9 mouse cellular contexts compared by ENCODE assay signal in genomic region chrX:73063512-73064414, GRCm38 (mm10). TPM values are rescaled to one million over a fixed set of nuclear protein-coding genes. Genes with fewer than 3 reads are reported as not detected.
DNase-seq lines count a peak whose midpoint lies in the region; ATAC-seq and TF ChIP-seq lines count a peak whose summit lies in the region.
"Had no signal": no experiment of that assay in that cellular context is flagged by ENCODE, and none has a peak within 500 bp of the region (broad histone marks: within the 10 kb centered on the region; RNA-seq: fewer than 3 reads in every experiment).

No protein-coding gene starts in this region.

- no peak for ATAC-seq in heart, embryonic 14.5 days (ENCODE audit: insufficient number of reproducible peaks, insufficient read depth, low FRiP score, low read depth)
- ATAC-seq in forebrain, embryonic 16.5 days, result peak; percentile 91

- H3K36me3 ChIP-seq in heart, embryonic 14.5 days (ENCODE audit: control insufficient read depth, insufficient read depth, low read length), result no peaks in the 10 kb centered on the region
- no peaks in the 10 kb centered on the region for H3K36me3 ChIP-seq in heart, adult 2 months (ENCODE audit: control insufficient read depth, insufficient read depth, low read length)
- H3K36me3 ChIP-seq in forebrain, embryonic 16.5 days (ENCODE audit: control insufficient read depth, insufficient read depth), result no peaks in the 10 kb centered on the region

- no peak for DNase-seq in heart, adult 2 months
- DNase-seq in cerebellum, adult 2 months, result peak; percentile 35 to 43
- peak; percentile 12 to 24 for DNase-seq in left cerebral cortex, postnatal 25 days (ENCODE audit: low spot score in 2 of 2)
- peak; percentile 45 for DNase-seq in retina, embryonic 14.5 days (ENCODE audit: low spot score)
- DNase-seq in thymus, postnatal 4 days, result no peak
- DNase-seq in adrenal gland, postnatal 4 days (ENCODE audit: low spot score in 2 of 2), result no peak

- no peak for TF ChIP-seq CTCF in heart, adult 2 months (IDR thresholded peaks at IDR 0.05)
- TF ChIP-seq CTCF in cerebellum, adult 2 months (IDR thresholded peaks at IDR 0.05; ENCODE audit: borderline replicate concordance, insufficient read depth, low read depth, low read length), result no peak

- H3K27ac ChIP-seq in heart, embryonic 14.5 days (replicated peaks in 1 of 2; ENCODE audit: control insufficient read depth in 1 of 2, insufficient read depth in 1 of 2, low read depth in 2 of 2, low read length in 2 of 2), result no peak overlapping the region
- H3K27ac ChIP-seq in heart, adult 2 months, result no peak overlapping the region
- peak overlapping the region; percentile 80 for H3K27ac ChIP-seq in cerebellum, adult 2 months (ENCODE audit: insufficient read depth, low read length)
- H3K27ac ChIP-seq in forebrain, embryonic 16.5 days (ENCODE audit: low read length), result no peak overlapping the region

- H3K9me3 ChIP-seq in heart, embryonic 14.5 days (ENCODE audit: control insufficient read depth, low read length), result no peaks in the 10 kb centered on the region
- H3K9me3 ChIP-seq in forebrain, embryonic 16.5 days (ENCODE audit: control insufficient read depth, low read length), result no peaks in the 10 kb centered on the region

- H3K4me1 ChIP-seq in heart, embryonic 14.5 days (ENCODE audit: control insufficient read depth in 2 of 2, insufficient read depth in 2 of 2, low read length in 2 of 2), result no peaks in the 10 kb centered on the region
- H3K4me1 ChIP-seq in heart, adult 2 months (ENCODE audit: control insufficient read depth, insufficient read depth, low read length), result no peaks in the 10 kb centered on the region
- H3K4me1 ChIP-seq in cerebellum, adult 2 months (ENCODE audit: control insufficient read depth, insufficient read depth, low read length), result no peaks in the 10 kb centered on the region; the same call in none of the 2 replicates
- no peaks in the 10 kb centered on the region; the same call in 1 of the 2 replicates for H3K4me1 ChIP-seq in forebrain, embryonic 16.5 days (replicated peaks; ENCODE audit: control insufficient read depth, insufficient read depth, low read length)

- H3K9ac ChIP-seq in heart, embryonic 14.5 days (ENCODE audit: low read length), result no peak overlapping the region
- H3K9ac ChIP-seq in heart, adult 2 months (ENCODE audit: low read depth, low read length), result no peak overlapping the region
- H3K9ac ChIP-seq in forebrain, embryonic 16.5 days (replicated peaks; ENCODE audit: low read depth, low read length), result peak overlapping the region; percentile 51

- H3K79me2 ChIP-seq in heart, adult 2 months (replicated peaks; ENCODE audit: control insufficient read depth, insufficient read depth, low read length), result no peaks in the 10 kb centered on the region

- H3K4me3 ChIP-seq in heart, embryonic 14.5 days (ENCODE audit: control insufficient read depth in 1 of 2, insufficient read depth in 1 of 2, low read depth in 1 of 2, low read length in 2 of 2), result no peak overlapping the region; a peak in 1 of 4 replicates
- no peak overlapping the region for H3K4me3 ChIP-seq in heart, adult 2 months
- peak overlapping the region; percentile 62 for H3K4me3 ChIP-seq in cerebellum, adult 2 months (replicated peaks; ENCODE audit: insufficient read depth, low read depth, low read length)
- H3K4me3 ChIP-seq in forebrain, embryonic 16.5 days (replicated peaks; ENCODE audit: low read length), result peak overlapping the region; percentile 40

- TF ChIP-seq EP300 in heart, adult 2 months (IDR thresholded peaks at IDR 0.05; ENCODE audit: insufficient read depth, low read depth, low read length), result no peak

- no peaks in the 10 kb centered on the region for H3K27me3 ChIP-seq in heart, embryonic 14.5 days (ENCODE audit: control insufficient read depth, insufficient read depth, low read length)
- no peaks in the 10 kb centered on the region for H3K27me3 ChIP-seq in heart, adult 2 months (ENCODE audit: control insufficient read depth, insufficient read depth, low read length)
- H3K27me3 ChIP-seq in cerebellum, adult 2 months (ENCODE audit: control insufficient read depth, insufficient read depth, low read length), result no peaks in the 10 kb centered on the region
- H3K27me3 ChIP-seq in forebrain, embryonic 16.5 days (replicated peaks; ENCODE audit: control insufficient read depth, insufficient read depth, low read length), result no peaks in the 10 kb centered on the region

- no peak for TF ChIP-seq POLR2A in heart, adult 2 months (IDR thresholded peaks at IDR 0.05; ENCODE audit: insufficient read depth, low read depth, low read length)
- TF ChIP-seq POLR2A in cerebellum, adult 2 months (IDR thresholded peaks at IDR 0.05; ENCODE audit: borderline replicate concordance, insufficient read depth, low read length), result no peak

- intact Hi-C loops in heart, adult 2 months (cut with DNase I), result no loop called here
- intact Hi-C loops in left cerebral cortex, postnatal 25 days (cut with DNase I), result loop anchor here (5.0 to 10.0 kb wide), 2 partner anchors 161 to 424 kb away; partner anchors contain the start of gene F8a

- 30% methylated on average over 24 of the region's 24 CpGs for WGBS in heart, embryonic 14.5 days
- whole genome bisulfite sequencing in heart, adult 2 months, result 42% methylated on average over 24 of the region's 24 CpGs
- WGBS in cerebellum, adult 2 months, result 28% methylated on average over 24 of the region's 24 CpGs
- 28% methylated on average over 24 of the region's 24 CpGs for WGBS in forebrain, embryonic 16.5 days

- peak overlapping the region; percentile 46 for H3K4me2 ChIP-seq in heart, embryonic 14.5 days (ENCODE audit: low read length)
- H3K4me2 ChIP-seq in forebrain, embryonic 16.5 days (ENCODE audit: low read length), result peak overlapping the region; percentile 55

RNA-seq across cellular contexts. Expression of gene Pnma3, which starts 0.8 kb away (rescaled TPM):
- polyA plus RNA-seq in heart, embryonic 14.5 days (2014; fragmentation: Nextera tagmentation; extraction: Ambion mirVana), result not detected in 2 replicates
- not detected for total RNA-seq in heart, adult 2 months (2021)
- 0.06 TPM in 1 of 2 replicates, not detected in the other for polyA plus RNA-seq in heart, adult 2 months (2012; rRNA removed)
- polyA plus RNA-seq in cerebellum, adult 2 months (2012; rRNA removed), result 17.3 and 19.4 TPM in 2 replicates
- polyA plus RNA-seq in forebrain, embryonic 16.5 days (2015; fragmentation: Nextera tagmentation; extraction: Ambion mirVana), result 2.5 and 3.0 TPM in 2 replicates
- 10 to 100 TPM; 12.2 to 14.8 TPM for total RNA-seq in left cerebral cortex, postnatal 25 days (2021)
- 1 to 10 TPM; 1.5 to 1.6 TPM for total RNA-seq in adrenal gland, postnatal 4 days (2021)
- total RNA-seq: gastrocnemius, postnatal 4 days had no signal

RNA-seq across cellular contexts. Expression of gene Xlr4a, which starts 18.5 kb away (rescaled TPM):
- polyA plus RNA-seq in heart, embryonic 14.5 days (2014; fragmentation: Nextera tagmentation; extraction: Ambion mirVana), result 1.8 TPM in 1 of 2 replicates, not detected in the other
- 1 to 10 TPM in 1 of 2 experiments, under 1 TPM in 1; 0.68 to 3.4 TPM for total RNA-seq in heart, adult 2 months (2021)
- polyA plus RNA-seq in heart, adult 2 months (2012; rRNA removed), result 0.15 and 0.39 TPM in 2 replicates
- polyA plus RNA-seq in cerebellum, adult 2 months (2012; rRNA removed), result 0.21 and 0.54 TPM in 2 replicates
- 0.71 TPM in 1 of 2 replicates, not detected in the other for polyA plus RNA-seq in forebrain, embryonic 16.5 days (2015; fragmentation: Nextera tagmentation; extraction: Ambion mirVana)
- total RNA-seq in left cerebral cortex, postnatal 25 days (2021), result 1 to 10 TPM in 1 of 2 experiments, under 1 TPM in 1; 0.96 to 1.6 TPM
- 1 to 10 TPM in 1 of 2 experiments, not detected in 1; 1.3 TPM for total RNA-seq in adrenal gland, postnatal 4 days (2021)

RNA-seq across cellular contexts. Expression of gene Pnma5, which starts 26.9 kb away (rescaled TPM):
- polyA plus RNA-seq in heart, embryonic 14.5 days (2014; fragmentation: Nextera tagmentation; extraction: Ambion mirVana), result 0.11 TPM in 1 of 2 replicates, not detected in the other
- not detected for total RNA-seq in heart, adult 2 months (2021)
- not detected in 2 replicates for polyA plus RNA-seq in heart, adult 2 months (2012; rRNA removed)
- 0.13 TPM in 2 replicates for polyA plus RNA-seq in cerebellum, adult 2 months (2012; rRNA removed)
- 0.22 TPM in 1 of 2 replicates, not detected in the other for polyA plus RNA-seq in forebrain, embryonic 16.5 days (2015; fragmentation: Nextera tagmentation; extraction: Ambion mirVana)
- under 1 TPM; 0.21 to 0.48 TPM for total RNA-seq in left cerebral cortex, postnatal 25 days (2021)
- under 1 TPM in 1 of 2 experiments, not detected in 1; 0.20 TPM for total RNA-seq in adrenal gland, postnatal 4 days (2021)

RNA-seq across cellular contexts. Expression of gene Xlr3a, which starts 33.1 kb away (rescaled TPM):
- polyA plus RNA-seq in heart, embryonic 14.5 days (2014; fragmentation: Nextera tagmentation; extraction: Ambion mirVana), result 1.4 TPM in 2 replicates
- 1 to 10 TPM in 1 of 2 experiments, under 1 TPM in 1; 0.32 to 1.3 TPM for total RNA-seq in heart, adult 2 months (2021)
- 0.23 and 0.76 TPM in 2 replicates for polyA plus RNA-seq in heart, adult 2 months (2012; rRNA removed)
- 2.3 and 3.3 TPM in 2 replicates for polyA plus RNA-seq in cerebellum, adult 2 months (2012; rRNA removed)
- 2.3 and 4.3 TPM in 2 replicates for polyA plus RNA-seq in forebrain, embryonic 16.5 days (2015; fragmentation: Nextera tagmentation; extraction: Ambion mirVana)
- total RNA-seq in left cerebral cortex, postnatal 25 days (2021), result 1 to 10 TPM; 2.0 to 3.0 TPM
- total RNA-seq in adrenal gland, postnatal 4 days (2021), result 1 to 10 TPM; 1.5 to 2.5 TPM

RNA-seq across cellular contexts. Expression of gene Gm14685, which starts 53.1 kb away (rescaled TPM):
- not detected in 2 replicates for polyA plus RNA-seq in heart, embryonic 14.5 days (2014; fragmentation: Nextera tagmentation; extraction: Ambion mirVana)
- not detected for total RNA-seq in heart, adult 2 months (2021)
- polyA plus RNA-seq in heart, adult 2 months (2012; rRNA removed), result 0.08 TPM in 1 of 2 replicates, not detected in the other
- 0.16 TPM in 1 of 2 replicates, not detected in the other for polyA plus RNA-seq in cerebellum, adult 2 months (2012; rRNA removed)
- polyA plus RNA-seq in forebrain, embryonic 16.5 days (2015; fragmentation: Nextera tagmentation; extraction: Ambion mirVana), result 0.72 and 0.76 TPM in 2 replicates
- 1 to 10 TPM; 1.0 to 2.5 TPM for total RNA-seq in left cerebral cortex, postnatal 25 days (2021)
- under 1 TPM; 0.22 to 0.65 TPM for total RNA-seq in adrenal gland, postnatal 4 days (2021)

Comparison
In these comparisons a context has a peak if more than half of its experiments do, and no peak if none do; other contexts are left out.
1. H3K4me3 ChIP-seq: peak in cerebellum, adult 2 months (single experiment) and forebrain, embryonic 16.5 days (single experiment); none in heart, embryonic 14.5 days (0 of 2) and heart, adult 2 months (single experiment).
2. DNase-seq: peak in cerebellum, adult 2 months (2 of 2), left cerebral cortex, postnatal 25 days (2 of 2) and retina, embryonic 14.5 days (single experiment); none in heart, adult 2 months (0 of 2), thymus, postnatal 4 days (single experiment) and adrenal gland, postnatal 4 days (0 of 2).